Mouse (Mus musculus) liver, adult 2 months (tissue): ENCODE measurements around the gene Sos1. TPM values are rescaled to one million over a fixed set of nuclear protein-coding genes. Genes with fewer than 3 reads are reported as not detected.
"Not testable (repeated sequence)": the region's sequence is repeated elsewhere in the genome, so short reads cannot be mapped to it uniquely, and the experiment has no call there.

Experiments used
- DNase-seq: peaks from one replicate; pipeline ENCODE4 v3.0.0-alpha.2; 2011; ENCODE audit warnings: low read depth, low spot score; ENCODE audit errors: extremely low read depth
- H3K27ac ChIP-seq: fragments of 200-500 bp; replicated peaks from 2 replicates; pipeline ENCODE4 v1.5.1; 2012; ENCODE audit warnings: low read depth, mild to moderate bottlenecking, control low read depth, inconsistent platforms, low read length; ENCODE audit not compliant: insufficient read depth
- H3K27me3 ChIP-seq: fragments of 200-500 bp; 2 replicates; pipeline ENCODE4 v1.6.1; 2012; ENCODE audit warnings: mild to moderate bottlenecking, moderate library complexity, low read length, inconsistent platforms; ENCODE audit not compliant: control insufficient read depth, insufficient read depth
- H3K36me3 ChIP-seq: fragments of 200-500 bp; 2 replicates; pipeline ENCODE4 v1.6.1; 2012; ENCODE audit warnings: low read length, inconsistent platforms; ENCODE audit not compliant: control insufficient read depth, insufficient read depth
- H3K4me1 ChIP-seq: fragments of 200-500 bp; 2 replicates; pipeline ENCODE4 v1.6.1; 2011; ENCODE audit warnings: low read length; ENCODE audit not compliant: control insufficient read depth, insufficient read depth
- H3K4me3 ChIP-seq: fragments of 200-500 bp; 2 replicates; pipeline ENCODE4 v1.5.1; 2011; ENCODE audit warnings: low read depth, mild to moderate bottlenecking, control low read depth, low read length, moderate library complexity; ENCODE audit not compliant: insufficient read depth
- H3K79me2 ChIP-seq: fragments of 200-500 bp; 2 replicates; pipeline ENCODE4 v1.6.1; 2012; ENCODE audit warnings: inconsistent platforms, mild to moderate bottlenecking, low read length, moderate library complexity; ENCODE audit not compliant: control insufficient read depth, insufficient read depth
- H3K9ac ChIP-seq: fragments of 200-500 bp; 2 replicates; pipeline ENCODE4 v1.6.1; 2012; ENCODE audit warnings: low read depth, mild to moderate bottlenecking, control low read depth, inconsistent platforms, low read length
- CTCF ChIP-seq: fragments of 200-500 bp; IDR thresholded peaks from 2 replicates; pipeline ENCODE4 v1.5.1; 2011; ENCODE audit warnings: low read depth, low read length, control low read depth
- POLR2A ChIP-seq: fragments of 200-500 bp; IDR thresholded peaks from 2 replicates; pipeline ENCODE4 v1.6.1; 2011; ENCODE audit warnings: low read length, control low read depth; ENCODE audit not compliant: insufficient read depth; ENCODE audit errors: extremely low read depth
- WGBS: fragments of 180-500 bp; shearing (Covaris S2); methylation state at CpG from one replicate; pipeline ENCODE4 v1.1.7; 2018; 5-methylcytosine and 5-hydroxymethylcytosine counted together
- polyA plus RNA-seq: library from polyadenylated mRNA; depleted of rRNA; stranded (reverse); fragments of >200 nt; gene quantifications from 2 replicates; pipeline ENCODE4 v1.2.3, GENCODE M21; 2012
- total RNA-seq: library from RNA; depleted of rRNA; stranded (reverse); fragments of >200 nt; gene quantifications from 2 replicates; pipeline ENCODE4 v1.2.3, GENCODE M21; 2014

The Sos1 gene
- total and polyA plus RNA-seq, 2 experiments = 2.8 to 11.8 TPM

DNA sequence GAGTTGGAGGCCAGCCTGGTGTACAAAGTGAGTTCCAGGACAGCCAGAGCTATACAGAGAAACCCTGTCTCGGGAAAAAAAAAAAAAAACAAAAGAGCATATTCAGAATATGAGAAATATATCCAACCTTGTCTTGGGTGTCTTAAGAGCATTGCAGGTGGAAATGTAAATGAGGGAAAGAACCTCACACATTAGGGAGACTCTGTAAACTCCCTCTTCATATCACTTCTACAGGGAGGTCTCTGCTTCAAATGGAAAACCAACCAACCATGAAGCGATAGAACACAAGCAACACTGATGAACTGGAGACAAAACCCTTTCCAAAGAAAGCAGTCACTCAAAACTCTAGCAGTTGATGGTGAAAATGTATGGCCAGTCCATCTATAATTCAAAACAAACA lies 2.6 kb downstream of the Sos1 start:
- no peak overlapping the region for H3K27ac ChIP-seq
- DNase-seq = no peak
- H3K79me2 ChIP-seq = peaks cover 36% of the 10 kb centered on the region
- H3K4me1 ChIP-seq = peaks cover 8% of the 10 kb centered on the region; the same call in 1 of the 2 replicates
- no peaks in the 10 kb centered on the region for H3K27me3 ChIP-seq
- TF ChIP-seq POLR2A (no peak), CTCF (no peak)
- 88% methylated on average over 2 of the region's 2 CpGs for WGBS
- H3K36me3 ChIP-seq = no peaks in the 10 kb centered on the region
- H3K4me3 ChIP-seq = no peak overlapping the region
- H3K9ac ChIP-seq = no peak overlapping the region

GRCm38 (mm10) chr17:80476496-80476895 lies 3.8 kb downstream of the Sos1 start:
- Histone ChIP-seq H3K9ac (no peak overlapping the region), H3K79me2 (peaks cover 44% of the 10 kb centered on the region), H3K4me1 (peaks cover 7% of the 10 kb centered on the region; the same call in 1 of the 2 replicates), H3K27me3 (no peaks in the 10 kb centered on the region), H3K27ac (no peak overlapping the region), H3K36me3 (no peaks in the 10 kb centered on the region), H3K4me3 (no peak overlapping the region)
- TF ChIP-seq POLR2A (no peak), CTCF (no peak)
- no peak for DNase-seq
- WGBS = 77% methylated on average over 4 of the region's 4 CpGs

DNA sequence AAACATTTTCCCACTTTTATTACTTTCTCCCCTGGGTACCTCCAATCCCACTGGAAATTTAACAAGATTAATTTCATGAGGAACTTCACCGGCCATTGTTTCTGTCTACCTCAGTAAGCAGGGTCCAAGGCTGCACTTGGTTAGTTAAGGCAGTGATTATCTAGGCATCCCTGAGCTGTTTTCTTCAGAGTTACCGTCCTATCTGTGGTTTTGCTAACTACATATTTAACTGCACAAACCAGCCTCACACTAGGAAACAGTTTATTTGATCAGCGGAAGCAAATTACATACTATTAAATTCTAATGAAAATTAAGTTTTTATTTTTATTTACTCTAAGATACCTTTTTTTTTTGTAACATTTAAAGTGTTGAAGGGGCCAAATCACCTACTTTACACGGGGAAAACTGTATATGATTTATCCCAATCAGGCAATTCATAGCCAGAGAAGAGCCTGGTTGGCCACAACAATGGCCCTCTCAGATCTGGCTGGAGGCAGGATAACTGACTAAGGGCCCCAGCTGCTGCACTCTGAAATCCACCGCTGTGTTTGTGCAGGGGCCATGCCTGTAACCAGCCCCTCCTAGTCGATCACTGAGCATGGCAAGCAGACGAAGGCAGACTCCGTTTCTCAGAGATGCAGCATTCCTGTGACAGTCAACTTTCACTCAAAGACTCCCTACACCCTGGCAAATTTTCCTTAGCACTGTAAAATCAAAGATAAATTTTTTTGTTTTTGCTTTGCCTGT lies 9.0 kb downstream of the Sos1 start:
- TF ChIP-seq POLR2A (no peak), CTCF (no peak)
- peaks cover 4% of the 10 kb centered on the region; the same call in 1 of the 2 replicates for H3K4me1 ChIP-seq
- DNase-seq = no peak
- H3K79me2 ChIP-seq = peaks cover 38% of the 10 kb centered on the region
- H3K4me3 ChIP-seq = no peak overlapping the region
- no peaks in the 10 kb centered on the region for H3K36me3 ChIP-seq
- H3K27me3 ChIP-seq = no peaks in the 10 kb centered on the region
- H3K9ac ChIP-seq = no peak overlapping the region
- 64% methylated on average over 8 of the region's 8 CpGs for WGBS
- H3K27ac ChIP-seq = no peak overlapping the region

GRCm38 (mm10) chr17:80468417-80468894 lies 11.8 kb downstream of the Sos1 start:
- not testable (repeated sequence) for H3K27me3 ChIP-seq, H3K4me1 ChIP-seq, H3K4me3 ChIP-seq, H3K9ac ChIP-seq, H3K36me3 ChIP-seq, H3K27ac ChIP-seq
- DNase-seq = peak; percentile 82
- 16% methylated on average over 3 of the region's 3 CpGs for WGBS
- peaks cover 36% of the 10 kb centered on the region for H3K79me2 ChIP-seq

GRCm38 (mm10) chr17:80460258-80460657 lies 20.0 kb downstream of the Sos1 start:
- peaks cover 6% of the 10 kb centered on the region; the same call in 1 of the 2 replicates for H3K4me1 ChIP-seq
- 67% methylated on average over 5 of the region's 5 CpGs for WGBS
- DNase-seq = no peak
- TF ChIP-seq CTCF (no peak), POLR2A (no peak)
- no peak overlapping the region for H3K27ac ChIP-seq
- H3K9ac ChIP-seq = no peak overlapping the region
- no peaks in the 10 kb centered on the region for H3K27me3 ChIP-seq
- H3K79me2 ChIP-seq = peaks cover 34% of the 10 kb centered on the region
- no peak overlapping the region for H3K4me3 ChIP-seq
- 0 out of 2 replicates have a peak, but pooled peaks cover 2% of the 10 kb centered on the region for H3K36me3 ChIP-seq

DNA sequence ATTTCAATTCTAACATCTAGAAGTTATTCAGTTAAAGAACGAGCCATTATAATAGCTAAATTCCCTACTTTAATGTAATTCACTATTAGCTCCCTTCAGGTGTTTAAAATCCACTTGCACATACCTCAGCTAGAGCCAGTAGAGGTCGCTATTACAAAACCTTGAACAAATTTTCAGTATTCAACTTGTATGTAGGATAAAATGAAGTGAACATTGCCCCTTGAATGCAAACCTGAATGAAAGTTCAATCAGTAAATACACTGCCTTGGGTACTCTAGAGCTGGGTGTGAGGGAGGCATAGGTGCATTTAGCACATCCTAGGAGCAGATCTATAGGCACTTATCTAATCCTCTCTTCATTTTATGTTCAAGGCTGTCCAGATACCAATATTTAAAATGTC lies 24.6 kb downstream of the Sos1 start:
- no peak overlapping the region for H3K4me3 ChIP-seq
- H3K79me2 ChIP-seq = peaks cover 7% of the 10 kb centered on the region
- DNase-seq = peak; percentile 73
- peaks cover 4% of the 10 kb centered on the region; the same call in 1 of the 2 replicates for H3K4me1 ChIP-seq
- 21% methylated on average over 2 of the region's 2 CpGs for WGBS
- no peak overlapping the region for H3K27ac ChIP-seq
- H3K27me3 ChIP-seq = no peaks in the 10 kb centered on the region
- no peak for TF ChIP-seq POLR2A
- peak; percentile 51 for TF ChIP-seq CTCF
- H3K9ac ChIP-seq = no peak overlapping the region
- H3K36me3 ChIP-seq = peaks cover 16% of the 10 kb centered on the region
